Mouse (Mus musculus) embryo, embryonic 9.5 days (tissue): ENCODE data around the gene Yaf2.
"Not testable (repeated sequence)": the region's sequence is repeated elsewhere in the genome, so short reads cannot be mapped to it uniquely, and the experiment has no call there.

ENCODE experiments used
- DNase-seq: peaks from one replicate; pipeline ENCODE4 v3.0.0-alpha.2; 2017; ENCODE audit errors: extremely low spot score

Gene Yaf2

GRCm38 (mm10) chr15:93253172-93253571 is 83.6 kb downstream of the Yaf2 start:
- DNase-seq, result no peak

- DNase-seq, result no peak
These were observed 84.3 kb downstream of the Yaf2 start for GRCm38 (mm10) chr15:93252396-93252795.

- no peak for DNase-seq
These were observed 85.0 kb downstream of the Yaf2 start for GRCm38 (mm10) chr15:93251553-93252250.

- no peak for DNase-seq
These were observed 93.5 kb downstream of the Yaf2 start for GRCm38 (mm10) chr15:93243202-93243601.

- DNase-seq, result not testable (repeated sequence)
These were observed 100.3 kb downstream of the Yaf2 start for GRCm38 (mm10) chr15:93236456-93236855.
